Mouse (Mus musculus): ENCODE measurements around the gene Mrc2. TPM values are rescaled to one million over a fixed set of nuclear protein-coding genes. Genes with fewer than 3 reads are reported as not detected.

Mrc2 gene
- polyA plus RNA-seq, 1 experiment from 2014 or later: 8.0 TPM

DNA sequence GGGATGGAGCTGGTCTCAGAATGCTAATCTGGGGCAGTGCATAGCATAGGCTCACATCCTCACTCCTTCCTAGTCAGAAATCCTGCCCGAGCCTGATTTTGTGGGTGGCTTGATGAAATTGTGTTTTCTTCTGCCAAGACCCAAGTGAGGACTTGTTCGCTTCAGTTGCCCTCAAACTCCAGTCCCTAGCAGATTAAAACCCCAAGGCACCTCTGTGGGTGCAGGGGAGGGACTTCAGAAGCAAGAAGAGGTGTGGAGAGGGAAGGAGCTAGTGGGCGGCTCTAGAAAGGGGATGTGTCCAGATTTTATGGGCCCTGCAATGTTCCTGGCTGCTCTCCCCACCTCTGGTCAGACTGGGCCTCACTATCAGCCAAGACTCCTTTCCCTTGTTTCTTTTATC, 38.7 kb downstream of the Mrc2 start:
- 78% methylated on average over 3 of the region's 3 CpGs for WGBS
- Histone ChIP-seq H3K27ac (no peak overlapping the region), H3K9me3 (replicated peaks) (no peaks in the 10 kb centered on the region), H3K4me3 (no peak overlapping the region), H3K36me3 (no peaks in the 10 kb centered on the region), H3K27me3 (no peaks in the 10 kb centered on the region), H3K4me1 (replicated peaks) (peaks cover 31% of the 10 kb centered on the region), H3K4me2 (no peak overlapping the region), H3K9ac (no peak overlapping the region)
- ATAC-seq (replicated peaks; ENCODE audit: insufficient number of reproducible peaks, insufficient read depth, low FRiP score, low read depth): no peak

DNA sequence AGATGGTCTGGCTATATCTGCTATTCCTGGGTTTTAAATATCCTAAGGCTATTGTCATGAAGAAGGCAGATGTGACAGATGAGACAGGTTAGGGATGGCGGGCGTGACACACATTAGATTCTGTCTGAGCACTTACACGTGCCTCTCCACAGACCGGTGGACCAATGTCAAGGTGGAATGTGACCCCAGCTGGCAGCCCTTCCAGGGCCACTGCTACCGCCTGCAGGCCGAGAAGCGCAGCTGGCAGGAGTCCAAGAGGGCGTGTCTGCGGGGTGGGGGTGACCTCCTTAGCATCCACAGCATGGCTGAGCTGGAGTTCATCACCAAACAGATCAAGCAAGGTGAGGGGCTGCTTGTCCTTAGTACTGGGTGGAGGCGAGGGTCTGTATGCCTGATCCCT, 39.3 kb downstream of the Mrc2 start:
- no peak overlapping the region for H3K9ac ChIP-seq
- H3K27ac ChIP-seq: no peak overlapping the region
- no peak overlapping the region for H3K4me2 ChIP-seq
- no peak overlapping the region for H3K4me3 ChIP-seq
- peaks cover 31% of the 10 kb centered on the region for H3K4me1 ChIP-seq (replicated peaks)
- peak; percentile 13; the same call in 1 of the 2 replicates for ATAC-seq (replicated peaks; ENCODE audit: insufficient number of reproducible peaks, insufficient read depth, low FRiP score, low read depth)
- H3K9me3 ChIP-seq (replicated peaks): no peaks in the 10 kb centered on the region
- H3K27me3 ChIP-seq: no peaks in the 10 kb centered on the region
- 21% methylated on average over 10 of the region's 10 CpGs for WGBS
- H3K36me3 ChIP-seq: no peaks in the 10 kb centered on the region

DNA sequence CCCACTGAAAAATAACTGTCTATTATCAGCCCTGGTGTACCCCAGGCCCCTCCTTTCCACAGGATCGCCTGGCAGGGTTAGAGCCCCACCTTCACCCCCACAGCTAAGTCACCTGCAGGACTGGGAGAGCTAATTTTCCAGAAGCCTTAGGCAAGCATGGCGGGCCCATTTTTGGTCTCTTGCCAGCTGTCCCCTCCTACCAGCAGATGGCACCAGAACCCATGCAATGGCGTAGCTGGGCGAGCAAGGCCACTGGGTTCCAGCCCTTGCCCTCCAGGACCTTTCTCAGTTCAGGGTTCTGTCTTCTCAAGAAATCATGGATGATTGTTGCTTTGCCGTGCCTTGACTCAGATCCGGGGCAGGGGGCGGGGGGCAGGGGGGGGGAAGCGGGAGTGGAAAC, 40.0 kb downstream of the Mrc2 start:
- Histone ChIP-seq H3K4me2 (no peak overlapping the region), H3K36me3 (no peaks in the 10 kb centered on the region), H3K27ac (no peak overlapping the region), H3K4me1 (replicated peaks) (peaks cover 31% of the 10 kb centered on the region), H3K9ac (no peak overlapping the region), H3K27me3 (no peaks in the 10 kb centered on the region), H3K9me3 (replicated peaks) (no peaks in the 10 kb centered on the region), H3K4me3 (no peak overlapping the region)
- WGBS: 56% methylated on average over 8 of the region's 8 CpGs
- no peak for ATAC-seq (replicated peaks; ENCODE audit: insufficient number of reproducible peaks, insufficient read depth, low FRiP score, low read depth)

DNA sequence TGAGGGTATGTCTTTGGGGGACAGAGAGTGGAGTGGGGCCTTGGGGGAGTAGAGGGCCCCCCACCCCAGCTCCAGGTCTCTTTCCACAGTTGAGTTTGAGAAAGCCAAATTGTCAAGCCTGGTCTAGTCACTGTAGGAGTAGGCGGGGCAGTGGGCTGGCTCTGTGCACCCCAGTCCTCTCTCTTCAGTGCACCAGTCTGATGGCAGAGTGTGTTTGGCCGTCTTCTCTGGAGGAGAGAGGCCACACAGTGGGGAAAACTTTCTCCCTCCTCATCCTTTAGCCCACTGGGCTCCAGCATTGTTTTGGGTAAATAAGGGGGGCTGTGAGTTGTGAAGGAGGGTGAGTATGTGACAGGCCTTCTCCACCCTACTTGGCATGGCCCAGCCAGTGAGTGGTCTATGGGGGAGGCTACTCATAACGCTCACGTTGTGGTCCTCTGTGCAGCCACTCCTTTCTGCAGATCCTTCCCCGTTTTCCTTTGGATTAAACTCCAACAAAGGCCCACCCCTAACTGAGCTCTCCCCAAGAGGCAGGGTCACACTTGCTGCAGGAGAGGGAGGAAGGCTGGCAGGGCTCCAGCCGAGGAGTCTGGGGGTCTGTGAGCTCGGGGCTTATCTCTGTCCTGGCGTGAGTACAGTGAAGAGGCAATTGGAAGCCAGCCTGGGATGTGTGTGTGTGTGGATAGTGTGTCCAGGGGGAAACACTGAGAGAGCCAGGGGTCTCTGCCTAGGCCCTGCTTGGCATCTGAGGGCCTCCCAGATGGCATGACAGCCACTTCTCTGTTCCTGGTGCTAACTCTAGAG, 41.6 kb downstream of the Mrc2 start:
- peak; percentile 56 for ATAC-seq (replicated peaks; ENCODE audit: insufficient number of reproducible peaks, insufficient read depth, low FRiP score, low read depth)
- H3K36me3 ChIP-seq: no peaks in the 10 kb centered on the region
- H3K4me1 ChIP-seq (replicated peaks): peaks cover 39% of the 10 kb centered on the region
- H3K4me2 ChIP-seq: no peak overlapping the region
- H3K27ac ChIP-seq: peak overlapping the region; percentile 47
- H3K4me3 ChIP-seq: no peak overlapping the region
- no peaks in the 10 kb centered on the region for H3K27me3 ChIP-seq
- H3K9ac ChIP-seq: no peak overlapping the region
- 33% methylated on average over 8 of the region's 8 CpGs for WGBS
- no peaks in the 10 kb centered on the region for H3K9me3 ChIP-seq (replicated peaks)

DNA sequence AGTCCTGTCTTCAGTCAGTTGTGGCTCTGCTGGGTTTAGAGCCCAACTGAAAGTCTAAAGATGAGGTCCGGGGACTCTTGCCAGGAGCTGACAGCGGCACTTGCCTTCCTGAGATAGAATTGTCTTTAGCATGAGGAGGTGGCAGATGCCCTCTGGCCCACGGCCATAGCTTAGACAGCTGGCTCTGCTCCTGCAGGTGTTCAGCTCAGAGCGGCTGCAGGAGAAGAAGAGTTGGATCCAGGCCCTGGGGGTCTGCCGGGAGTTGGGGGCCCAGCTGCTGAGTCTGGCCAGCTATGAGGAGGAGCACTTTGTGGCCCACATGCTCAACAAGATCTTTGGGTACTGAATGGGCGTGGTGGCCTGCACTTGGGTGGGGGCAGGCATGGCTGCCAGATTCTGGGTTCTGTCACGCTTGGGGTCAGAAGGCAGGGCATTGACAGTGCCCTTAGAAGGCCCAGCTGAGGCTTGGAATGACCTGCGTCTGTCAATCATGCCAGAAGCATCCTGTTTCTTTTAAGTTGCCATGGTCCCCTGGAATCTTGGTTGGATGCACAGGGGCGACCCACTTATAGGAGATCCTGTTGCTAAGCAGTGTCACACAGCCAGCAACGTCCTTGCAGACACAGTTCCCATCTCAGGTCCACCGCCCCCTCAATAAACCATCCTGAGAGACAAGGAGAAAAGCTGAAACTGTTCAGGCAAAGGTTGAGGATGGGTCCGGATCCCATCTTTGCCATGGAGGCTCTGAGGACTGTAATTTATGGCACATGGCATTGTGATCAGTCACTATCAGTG, 46.4 kb downstream of the Mrc2 start:
- no peak overlapping the region for H3K9ac ChIP-seq
- ATAC-seq (replicated peaks; ENCODE audit: insufficient number of reproducible peaks, insufficient read depth, low FRiP score, low read depth): no peak
- no peaks in the 10 kb centered on the region for H3K27me3 ChIP-seq
- 0 out of 2 replicates have a peak, but pooled peaks cover 2% of the 10 kb centered on the region for H3K36me3 ChIP-seq
- H3K4me3 ChIP-seq: no peak overlapping the region
- no peak overlapping the region for H3K4me2 ChIP-seq
- H3K27ac ChIP-seq: no peak overlapping the region
- H3K4me1 ChIP-seq (replicated peaks): peaks cover 17% of the 10 kb centered on the region
- no peaks in the 10 kb centered on the region for H3K9me3 ChIP-seq (replicated peaks)
- 57% methylated on average over 12 of the region's 12 CpGs for WGBS

DNA sequence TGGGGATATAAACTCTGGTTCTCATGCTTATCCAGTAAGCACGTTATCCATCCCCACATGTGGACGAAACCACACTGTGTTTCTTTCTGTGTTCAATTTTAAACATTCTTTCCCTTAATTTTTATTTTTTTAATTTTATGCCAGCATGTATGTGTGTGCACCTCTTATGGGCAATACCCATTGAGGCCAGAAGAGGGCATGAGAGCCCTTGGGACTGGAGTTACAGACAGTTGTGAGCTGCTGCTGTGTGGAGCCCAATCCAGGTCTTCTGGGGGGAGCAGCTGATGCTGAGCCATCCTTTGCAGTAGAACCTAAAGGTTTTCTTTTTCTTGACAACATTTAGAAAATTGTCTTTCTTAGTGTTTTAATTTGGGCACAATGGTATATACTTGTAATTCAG, 52.8 kb downstream of the Mrc2 start:
- Histone ChIP-seq H3K4me1 (replicated peaks) (peaks cover 7% of the 10 kb centered on the region), H3K27ac (no peak overlapping the region), H3K9ac (no peak overlapping the region), H3K27me3 (no peaks in the 10 kb centered on the region), H3K9me3 (replicated peaks) (no peaks in the 10 kb centered on the region), H3K4me3 (no peak overlapping the region), H3K4me2 (no peak overlapping the region), H3K36me3 (0 out of 2 replicates have a peak, but pooled peaks cover 2% of the 10 kb centered on the region)
- ATAC-seq (replicated peaks; ENCODE audit: insufficient number of reproducible peaks, insufficient read depth, low FRiP score, low read depth): no peak
- WGBS: 91% methylated on average over 2 of the region's 2 CpGs

DNA sequence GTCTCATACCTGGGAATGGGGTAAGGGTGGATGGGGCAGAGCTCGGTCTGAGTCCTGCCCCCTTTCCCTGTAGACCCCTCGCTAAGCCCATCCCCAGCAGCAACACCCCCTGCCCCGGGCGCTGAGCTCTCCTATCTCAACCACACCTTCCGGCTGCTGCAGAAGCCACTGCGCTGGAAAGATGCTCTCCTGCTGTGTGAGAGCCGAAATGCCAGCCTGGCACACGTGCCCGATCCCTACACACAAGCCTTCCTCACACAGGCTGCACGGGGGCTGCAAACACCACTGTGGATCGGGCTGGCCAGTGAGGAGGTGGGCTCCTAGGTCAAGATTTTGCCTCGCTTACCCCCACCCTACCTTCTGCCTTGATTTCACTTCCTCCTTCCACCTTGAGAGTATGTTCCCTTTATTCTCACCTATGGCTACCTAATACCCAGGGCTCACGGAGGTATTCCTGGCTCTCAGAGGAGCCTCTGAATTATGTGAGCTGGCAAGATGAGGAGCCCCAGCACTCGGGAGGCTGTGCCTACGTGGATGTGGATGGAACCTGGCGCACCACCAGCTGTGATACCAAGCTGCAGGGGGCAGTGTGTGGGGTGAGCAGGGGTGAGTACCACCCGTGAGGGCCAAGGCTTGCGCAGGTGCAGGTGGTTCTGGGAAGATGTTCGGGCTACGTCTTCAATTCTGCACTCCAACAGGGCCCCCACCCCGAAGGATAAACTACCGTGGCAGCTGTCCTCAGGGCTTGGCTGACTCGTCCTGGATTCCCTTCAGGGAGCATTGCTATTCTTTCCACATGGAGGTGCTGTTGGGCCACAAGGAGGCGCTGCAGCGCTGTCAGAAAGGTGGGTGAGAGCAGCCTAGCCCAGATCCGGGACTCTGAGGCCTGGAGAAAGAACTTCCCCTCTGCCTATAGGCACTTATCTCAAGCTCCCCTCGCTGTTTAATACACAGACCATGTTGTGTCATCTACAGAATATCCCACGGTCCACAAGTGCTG, 55.0 kb downstream of the Mrc2 start:
- Histone ChIP-seq H3K4me3 (no peak overlapping the region), H3K4me2 (peak overlapping the region; percentile 28; the same call in 1 of the 2 replicates), H3K4me1 (replicated peaks) (peaks cover 10% of the 10 kb centered on the region), H3K27me3 (no peaks in the 10 kb centered on the region), H3K9me3 (replicated peaks) (no peaks in the 10 kb centered on the region), H3K9ac (no peak overlapping the region), H3K36me3 (no peaks in the 10 kb centered on the region), H3K27ac (no peak overlapping the region)
- WGBS: 59% methylated on average over 28 of the region's 28 CpGs
- peak; percentile 30; the same call in 1 of the 2 replicates for ATAC-seq (replicated peaks; ENCODE audit: insufficient number of reproducible peaks, insufficient read depth, low FRiP score, low read depth)

DNA sequence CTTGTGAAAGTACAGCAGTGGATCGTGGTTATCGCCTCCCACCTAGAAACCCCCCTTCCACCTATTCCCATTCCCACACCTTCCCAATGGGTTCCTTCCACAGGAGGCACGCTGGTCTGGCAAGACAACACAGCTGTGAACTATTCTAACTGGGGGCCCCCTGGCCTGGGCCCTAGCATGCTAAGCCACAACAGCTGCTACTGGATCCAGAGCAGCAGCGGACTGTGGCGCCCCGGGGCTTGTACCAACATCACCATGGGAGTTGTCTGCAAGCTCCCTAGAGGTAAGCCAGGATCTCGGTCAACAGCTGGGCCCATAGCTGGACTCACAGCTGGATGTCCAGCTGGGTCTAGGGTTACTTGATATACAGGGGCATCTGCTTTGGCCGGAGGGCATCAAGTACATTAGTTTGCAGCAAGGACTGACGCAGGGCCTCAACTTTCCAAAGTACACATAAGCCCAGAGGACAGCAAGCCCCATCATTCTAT, 56.1 kb downstream of the Mrc2 start:
- Histone ChIP-seq H3K4me2 (no peak overlapping the region), H3K4me3 (no peak overlapping the region), H3K27me3 (no peaks in the 10 kb centered on the region), H3K9me3 (replicated peaks) (no peaks in the 10 kb centered on the region), H3K36me3 (no peaks in the 10 kb centered on the region), H3K27ac (no peak overlapping the region), H3K9ac (no peak overlapping the region), H3K4me1 (replicated peaks) (peaks cover 21% of the 10 kb centered on the region)
- 93% methylated on average over 9 of the region's 9 CpGs for WGBS
- no peak for ATAC-seq (replicated peaks; ENCODE audit: insufficient number of reproducible peaks, insufficient read depth, low FRiP score, low read depth)

DNA sequence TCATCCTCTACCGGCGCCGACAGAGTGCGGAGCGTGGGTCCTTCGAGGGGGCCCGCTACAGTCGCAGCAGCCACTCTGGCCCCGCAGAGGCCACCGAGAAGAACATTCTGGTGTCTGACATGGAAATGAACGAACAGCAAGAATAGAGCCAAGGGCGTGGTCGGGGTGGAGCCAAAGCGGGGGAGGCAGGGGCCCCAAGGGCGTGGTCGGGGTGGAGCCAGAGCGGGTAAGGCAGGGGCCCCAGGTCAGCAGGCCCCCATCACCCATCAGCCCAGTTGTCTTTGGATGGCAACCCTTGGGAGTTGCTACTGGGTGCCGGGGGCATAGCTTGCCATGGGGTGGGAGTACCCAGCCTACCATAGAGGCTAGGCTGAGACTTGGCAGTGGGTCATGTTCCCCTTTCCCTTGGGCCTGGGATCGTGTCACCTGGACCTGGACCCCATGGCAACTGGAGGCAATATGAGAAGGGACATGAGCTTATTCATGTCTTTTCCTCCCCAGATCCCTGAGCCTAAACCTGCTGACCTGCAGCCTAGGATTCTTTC, 57.4 kb downstream of the Mrc2 start:
- Histone ChIP-seq H3K4me2 (no peak overlapping the region), H3K4me3 (no peak overlapping the region), H3K27ac (no peak overlapping the region), H3K36me3 (no peaks in the 10 kb centered on the region), H3K4me1 (replicated peaks) (peaks cover 31% of the 10 kb centered on the region), H3K27me3 (no peaks in the 10 kb centered on the region), H3K9ac (no peak overlapping the region), H3K9me3 (replicated peaks) (no peaks in the 10 kb centered on the region)
- no peak for ATAC-seq (replicated peaks; ENCODE audit: insufficient number of reproducible peaks, insufficient read depth, low FRiP score, low read depth)
- 84% methylated on average over 19 of the region's 19 CpGs for WGBS

DNA sequence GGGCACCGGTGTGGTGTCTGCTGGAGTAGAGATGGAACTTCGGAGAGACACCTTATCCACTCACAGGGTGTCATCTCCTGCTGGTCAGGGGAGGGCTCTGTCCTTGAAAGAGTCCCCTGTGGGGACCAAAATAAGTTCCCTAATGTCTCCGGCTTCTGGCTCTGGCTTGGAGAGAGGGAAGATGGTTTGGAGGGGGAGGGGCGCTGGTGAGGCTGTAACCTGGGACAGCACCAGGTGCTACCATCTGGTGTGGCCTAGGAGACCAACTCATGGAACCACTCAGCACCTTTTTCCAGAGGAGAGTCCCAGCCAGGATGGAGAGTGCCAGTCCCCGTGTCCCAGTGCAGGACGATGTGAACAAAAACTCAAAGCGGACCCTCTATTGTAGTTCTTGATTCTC, 58.2 kb downstream of the Mrc2 start:
- Histone ChIP-seq H3K27me3 (no peaks in the 10 kb centered on the region), H3K4me1 (replicated peaks) (peaks cover 33% of the 10 kb centered on the region), H3K36me3 (no peaks in the 10 kb centered on the region), H3K27ac (no peak overlapping the region), H3K9ac (no peak overlapping the region), H3K4me2 (no peak overlapping the region), H3K4me3 (no peak overlapping the region), H3K9me3 (replicated peaks) (no peaks in the 10 kb centered on the region)
- ATAC-seq (replicated peaks; ENCODE audit: insufficient number of reproducible peaks, insufficient read depth, low FRiP score, low read depth): no peak
- 89% methylated on average over 7 of the region's 7 CpGs for WGBS
